Mouse (Mus musculus) erythroblast, embryonic 14.5 days (primary cell): ENCODE data around the gene Phc2.

Experiments
- GATA1 ChIP-seq: IDR thresholded peaks from 2 replicates; pipeline ENCODE4 v1.6.1; 2012; ENCODE audit warnings: low read length, inconsistent platforms, mixed read lengths
- TAL1 ChIP-seq: IDR thresholded peaks from 3 replicates; pipeline ENCODE4 v1.6.1; 2012; ENCODE audit warnings: low read length, inconsistent platforms, mixed read lengths

- no peak for TF ChIP-seq GATA1
- no peak for TF ChIP-seq TAL1
Observed at GRCm38 (mm10) chr4:128709781-128710166, 55.3 kb downstream of the Phc2 start.
